Mouse (Mus musculus) kidney, embryonic 16.5 days (tissue): ENCODE measurements around the gene Hist1h2bm. TPM values are rescaled to one million over a fixed set of nuclear protein-coding genes. Genes with fewer than 3 reads are reported as not detected.
"Not testable (repeated sequence)": the region's sequence is repeated elsewhere in the genome, so short reads cannot be mapped to it uniquely, and the experiment has no call there.

ENCODE experiments used
- ATAC-seq: fragments of 200-750 bp; cut with Nextera tagmentation; 2 replicates; pipeline ENCODE4 v1.8.0; 2017; ENCODE audit warnings: moderate TSS enrichment; ENCODE audit not compliant: low FRiP score, low TSS enrichment
- H3K27ac ChIP-seq: fragments of 300-500 bp; sonication (generic); 2 replicates; pipeline ENCODE4 v1.5.1; 2014; ENCODE audit warnings: low read length
- H3K27me3 ChIP-seq: fragments of 300-500 bp; sonication (generic); 2 replicates; pipeline ENCODE4 v1.6.1; 2014; ENCODE audit warnings: low read length, control low read depth, mixed read lengths; ENCODE audit not compliant: insufficient read depth
- H3K36me3 ChIP-seq: fragments of 300-500 bp; sonication (generic); 2 replicates; pipeline ENCODE4 v1.6.1; 2014; ENCODE audit warnings: low read length, control low read depth, mixed read lengths; ENCODE audit not compliant: insufficient read depth
- H3K4me1 ChIP-seq: fragments of 300-500 bp; sonication (generic); 2 replicates; pipeline ENCODE4 v1.6.1; 2014; ENCODE audit warnings: low read length, control low read depth, mixed read lengths; ENCODE audit not compliant: insufficient read depth
- H3K4me2 ChIP-seq: fragments of 300-500 bp; sonication (generic); replicated peaks from 2 replicates; pipeline ENCODE4 v1.6.1; 2014; ENCODE audit warnings: low read depth, low read length
- H3K4me3 ChIP-seq: fragments of 300-500 bp; sonication (generic); 2 replicates; pipeline ENCODE4 v1.5.1; 2014; ENCODE audit warnings: mild to moderate bottlenecking, low read length
- H3K9ac ChIP-seq: fragments of 300-500 bp; sonication (generic); replicated peaks from 2 replicates; pipeline ENCODE4 v1.6.1; 2014; ENCODE audit warnings: low read length
- H3K9me3 ChIP-seq: fragments of 300-500 bp; sonication (generic); 2 replicates; pipeline ENCODE4 v1.6.1; 2016; ENCODE audit warnings: low read length, control low read depth
- WGBS: fragments of 180-500 bp; shearing (Covaris S2); extraction: QIAGEN DNeasy Blood & Tissue Kit; methylation state at CpG from one replicate; pipeline ENCODE4 v1.1.7; 2014; 5-methylcytosine and 5-hydroxymethylcytosine counted together
- polyA plus RNA-seq: library from polyadenylated mRNA; unstranded; fragments of >200 nt; fragmentation: Nextera tagmentation; extraction: Ambion mirVana; gene quantifications from 2 replicates; pipeline ENCODE4 v1.2.1, GENCODE M21; 2015

Gene Hist1h2bm
- polyA plus RNA-seq, 1 experiment from 2014 or later, result 4.3 TPM

DNA sequence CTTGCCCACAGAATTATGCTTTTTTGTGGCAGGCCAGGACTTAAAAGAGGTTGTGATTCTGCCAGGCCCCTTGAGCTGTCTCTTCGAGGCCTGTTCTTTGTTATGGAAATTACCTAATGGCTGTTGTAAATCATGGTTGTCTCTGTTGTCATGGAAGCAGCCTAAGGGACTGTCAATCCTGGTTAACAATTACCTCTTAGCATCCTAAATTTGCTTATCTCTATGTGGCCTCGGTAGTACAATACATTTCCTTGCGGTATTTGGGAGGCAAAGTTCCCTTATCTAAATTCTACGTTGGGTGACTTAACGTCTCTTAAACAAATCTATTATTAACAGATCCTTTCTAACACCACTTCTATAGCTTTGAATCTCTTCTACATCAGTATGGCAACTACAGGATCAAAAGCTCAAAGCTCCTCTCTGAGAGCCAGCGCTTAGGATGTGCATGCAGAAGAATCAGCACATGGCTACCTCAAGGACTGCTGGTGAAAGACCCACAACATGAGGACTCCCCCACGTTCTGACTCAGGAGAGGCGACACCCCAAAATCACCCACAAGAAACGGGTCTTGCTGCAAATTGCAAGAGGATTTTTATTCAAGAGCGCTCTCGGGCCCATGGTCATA lies 6.2 kb downstream of the Hist1h2bm start:
- Histone ChIP-seq H3K36me3 (no peaks in the 10 kb centered on the region), H3K9me3 (no peaks in the 10 kb centered on the region)

DNA sequence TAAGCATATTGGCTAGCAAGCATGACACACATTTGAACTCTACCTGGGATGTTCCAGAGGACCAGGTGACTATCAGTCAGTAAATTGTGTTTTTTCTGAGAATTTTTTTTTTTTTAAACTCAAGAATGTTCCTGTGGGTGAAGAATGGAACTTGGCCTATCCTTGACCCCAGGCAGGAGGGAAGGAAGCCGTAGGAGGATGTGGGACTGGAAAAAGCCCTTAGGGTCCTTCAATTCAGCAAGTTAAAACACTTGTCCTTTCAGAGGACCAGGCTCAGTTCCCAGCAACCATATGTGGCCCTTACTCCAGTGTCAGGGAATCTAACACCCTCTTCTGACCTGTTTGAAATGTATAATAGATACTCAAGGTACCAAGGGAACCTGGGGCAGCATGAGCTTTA lies 7.7 kb downstream of the Hist1h2bm start:
- H3K9me3 ChIP-seq, result no peaks in the 10 kb centered on the region
- no peak overlapping the region for H3K4me2 ChIP-seq
- no peak for ATAC-seq
- H3K4me1 ChIP-seq, result peaks cover 10% of the 10 kb centered on the region; the same call in 1 of the 2 replicates
- no peak overlapping the region for H3K4me3 ChIP-seq
- no peak overlapping the region for H3K9ac ChIP-seq
- no peak overlapping the region for H3K27ac ChIP-seq
- WGBS, result 35% methylated on average over 1 of the region's 1 CpGs
- no peaks in the 10 kb centered on the region for H3K36me3 ChIP-seq
- no peaks in the 10 kb centered on the region for H3K27me3 ChIP-seq

More for the DNA sequence above, 6.2 kb downstream of the Hist1h2bm start:
- no peak overlapping the region for H3K27ac ChIP-seq
- H3K4me3 ChIP-seq, result no peak overlapping the region
- H3K4me1 ChIP-seq, result no peaks in the 10 kb centered on the region
- no peak overlapping the region for H3K4me2 ChIP-seq
- no peak for ATAC-seq
- H3K27me3 ChIP-seq, result no peaks in the 10 kb centered on the region
- 51% methylated on average over 11 of the region's 11 CpGs for WGBS
- no peak overlapping the region for H3K9ac ChIP-seq

DNA sequence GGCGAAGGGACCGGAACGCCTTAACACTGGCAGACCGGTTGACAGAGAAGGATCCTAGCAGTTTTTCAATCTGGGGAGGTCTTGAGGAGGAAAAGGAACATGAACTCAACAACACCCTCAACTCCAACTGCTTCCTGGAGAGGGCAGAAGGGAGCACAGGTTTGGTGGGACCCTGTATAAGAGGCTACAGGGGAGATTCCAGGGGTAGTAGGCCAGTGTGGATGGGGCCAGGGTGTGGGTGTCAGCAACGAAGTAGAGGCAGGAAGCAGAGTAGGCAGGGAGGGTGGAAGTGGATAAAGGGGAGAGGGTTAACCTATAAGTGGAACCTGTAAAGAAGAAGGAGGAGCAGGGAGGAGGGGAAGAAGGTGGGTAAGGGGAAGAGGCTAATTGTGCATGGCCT lies 11.6 kb downstream of the Hist1h2bm start:
- no peaks in the 10 kb centered on the region for H3K9me3 ChIP-seq
- H3K4me1 ChIP-seq, result peaks cover 12% of the 10 kb centered on the region; the same call in 1 of the 2 replicates
- peak overlapping the region; percentile 82 for H3K9ac ChIP-seq
- 70% methylated on average over 5 of the region's 5 CpGs for WGBS
- no peaks in the 10 kb centered on the region for H3K36me3 ChIP-seq
- H3K4me3 ChIP-seq, result no peak overlapping the region
- H3K27me3 ChIP-seq, result no peaks in the 10 kb centered on the region
- H3K27ac ChIP-seq, result peak overlapping the region; percentile 98; the same call in 1 of the 2 replicates
- H3K4me2 ChIP-seq, result no peak overlapping the region
- peak; percentile 14; the same call in 1 of the 2 replicates for ATAC-seq

DNA sequence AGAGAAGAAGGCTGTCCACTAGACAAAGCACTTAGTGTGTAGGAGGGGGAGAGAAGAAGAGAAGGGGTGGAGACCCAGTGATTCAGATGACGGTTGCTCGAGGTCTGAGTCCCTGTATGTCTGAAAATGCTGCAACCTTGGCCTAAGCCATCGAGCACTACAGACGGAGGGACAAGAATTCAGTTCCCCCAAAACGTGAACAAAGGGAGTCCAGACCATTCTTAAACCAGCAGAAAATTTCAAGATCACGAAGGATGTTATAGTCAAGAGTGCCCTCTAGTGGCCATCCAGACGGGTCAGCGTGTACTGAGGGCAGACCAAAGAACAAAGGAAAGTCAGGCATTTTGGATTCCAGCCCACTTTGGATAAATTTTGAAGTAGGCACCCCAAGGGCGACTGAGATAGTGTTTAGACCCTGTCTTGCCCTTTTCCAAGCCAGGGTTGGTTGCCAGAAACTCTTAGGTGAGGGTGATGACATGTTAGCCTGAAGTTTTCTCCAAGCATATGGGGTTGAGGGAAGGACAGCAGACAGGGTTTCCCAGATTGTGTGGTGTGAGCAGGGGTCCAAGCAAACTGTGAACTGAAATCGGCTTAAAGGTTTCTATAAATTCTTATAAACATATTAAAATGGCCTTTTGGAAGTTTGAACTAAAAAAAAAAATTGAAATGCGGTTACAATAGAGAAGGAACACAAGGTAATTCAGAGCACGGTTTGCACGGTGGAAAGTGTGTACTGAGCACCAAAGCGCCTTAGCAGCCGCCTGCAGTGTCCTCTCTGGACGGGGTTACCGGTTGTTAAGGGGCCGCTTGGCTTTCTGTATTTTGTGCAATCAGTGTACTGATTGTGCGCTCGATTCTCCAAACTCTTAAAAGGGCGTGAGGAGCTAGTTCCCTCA lies 12.4 kb downstream of the Hist1h2bm start:
- Histone ChIP-seq H3K4me1 (peaks cover 12% of the 10 kb centered on the region; the same call in 1 of the 2 replicates), H3K9me3 (no peaks in the 10 kb centered on the region), H3K4me2 (peak overlapping the region; percentile 67), H3K27ac (peak overlapping the region; percentile 98), H3K4me3 (peak overlapping the region; percentile 61), H3K27me3 (no peaks in the 10 kb centered on the region), H3K36me3 (no peaks in the 10 kb centered on the region), H3K9ac (peak overlapping the region; percentile 82)
- peak; percentile 85 for ATAC-seq
- WGBS, result under 1% methylated on average over 21 of the region's 21 CpGs

DNA sequence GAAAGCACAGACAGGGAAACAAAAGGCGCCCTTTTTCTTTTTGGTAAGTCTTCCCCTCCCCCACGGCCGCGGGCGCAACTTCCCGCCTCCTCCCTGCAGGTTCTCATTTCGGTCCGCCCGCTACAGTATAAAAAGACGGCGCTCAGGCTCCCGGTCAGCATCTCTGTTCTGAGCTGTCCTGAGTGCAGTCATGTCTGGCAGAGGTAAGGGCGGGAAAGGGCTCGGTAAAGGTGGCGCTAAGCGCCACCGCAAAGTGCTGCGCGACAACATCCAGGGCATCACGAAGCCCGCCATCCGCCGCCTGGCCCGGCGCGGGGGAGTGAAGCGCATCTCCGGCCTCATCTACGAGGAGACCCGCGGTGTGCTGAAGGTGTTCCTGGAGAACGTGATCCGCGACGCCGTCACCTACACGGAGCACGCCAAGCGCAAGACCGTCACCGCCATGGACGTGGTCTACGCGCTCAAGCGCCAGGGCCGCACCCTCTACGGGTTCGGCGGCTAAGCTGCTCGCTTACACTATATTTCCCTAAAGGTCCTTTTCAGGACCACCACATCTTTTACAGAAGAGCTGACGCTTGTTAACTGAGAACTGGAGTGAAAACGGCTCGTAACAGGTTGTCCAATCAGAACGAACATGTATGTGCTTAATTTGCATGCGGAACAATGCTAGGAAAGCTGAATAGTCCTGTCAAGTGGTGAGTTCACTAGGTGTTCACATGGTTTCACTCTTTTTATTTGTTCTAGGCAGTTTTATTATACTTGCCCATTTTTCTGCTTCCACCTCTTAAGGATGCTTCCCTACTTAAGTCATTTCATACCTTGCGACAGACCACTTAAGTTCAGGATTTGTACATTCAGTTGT lies 13.3 kb downstream of the Hist1h2bm start, which contains the start of gene Hist1h4j:
Gene Hist1h4j, plus strand, starts transcription at position 159 of the 862 bp plus-strand sequence.
- Histone ChIP-seq H3K9ac (peak within 1 kb of the TSS; percentile 82), H3K4me3 (peak within 1 kb of the TSS; percentile 61), H3K4me2 (peak within 1 kb of the TSS; percentile 67), H3K4me1 (peaks cover 12% of the 10 kb centered on the region; the same call in 1 of the 2 replicates), H3K27ac (peak within 1 kb of the TSS; percentile 98)
- not testable (repeated sequence) for H3K27me3 ChIP-seq, H3K9me3 ChIP-seq, H3K36me3 ChIP-seq
- under 1% methylated on average over 43 of the region's 56 CpGs for WGBS
- peak; percentile 94 for ATAC-seq

DNA sequence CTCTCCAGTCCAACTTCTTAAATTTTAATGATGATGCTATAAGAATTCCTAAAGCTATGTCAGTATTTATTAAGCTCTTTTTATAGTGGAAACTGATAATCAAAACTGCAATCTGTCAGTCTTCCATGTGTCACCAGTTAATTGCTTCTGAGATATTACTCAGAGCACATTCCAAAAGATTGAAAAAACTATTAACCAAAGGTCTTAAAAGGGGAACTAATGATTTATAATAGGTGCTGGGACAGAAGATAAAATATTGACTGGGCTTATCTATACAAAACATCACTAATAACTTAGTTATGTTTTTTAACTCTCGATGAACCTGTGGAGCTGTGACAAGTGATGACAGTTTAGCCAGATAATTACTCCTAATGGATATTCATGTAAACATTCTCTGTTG lies 23.2 kb downstream of the Hist1h2bm start:
- WGBS, result 79% methylated on average over 1 of the region's 1 CpGs
- H3K9ac ChIP-seq, result no peak overlapping the region
- H3K4me3 ChIP-seq, result no peak overlapping the region
- H3K27me3 ChIP-seq, result no peaks in the 10 kb centered on the region
- ATAC-seq, result no peak
- H3K27ac ChIP-seq, result no peak overlapping the region
- no peaks in the 10 kb centered on the region for H3K9me3 ChIP-seq
- H3K4me2 ChIP-seq, result no peak overlapping the region
- peaks cover 11% of the 10 kb centered on the region; the same call in 1 of the 2 replicates for H3K4me1 ChIP-seq
- no peaks in the 10 kb centered on the region for H3K36me3 ChIP-seq

DNA sequence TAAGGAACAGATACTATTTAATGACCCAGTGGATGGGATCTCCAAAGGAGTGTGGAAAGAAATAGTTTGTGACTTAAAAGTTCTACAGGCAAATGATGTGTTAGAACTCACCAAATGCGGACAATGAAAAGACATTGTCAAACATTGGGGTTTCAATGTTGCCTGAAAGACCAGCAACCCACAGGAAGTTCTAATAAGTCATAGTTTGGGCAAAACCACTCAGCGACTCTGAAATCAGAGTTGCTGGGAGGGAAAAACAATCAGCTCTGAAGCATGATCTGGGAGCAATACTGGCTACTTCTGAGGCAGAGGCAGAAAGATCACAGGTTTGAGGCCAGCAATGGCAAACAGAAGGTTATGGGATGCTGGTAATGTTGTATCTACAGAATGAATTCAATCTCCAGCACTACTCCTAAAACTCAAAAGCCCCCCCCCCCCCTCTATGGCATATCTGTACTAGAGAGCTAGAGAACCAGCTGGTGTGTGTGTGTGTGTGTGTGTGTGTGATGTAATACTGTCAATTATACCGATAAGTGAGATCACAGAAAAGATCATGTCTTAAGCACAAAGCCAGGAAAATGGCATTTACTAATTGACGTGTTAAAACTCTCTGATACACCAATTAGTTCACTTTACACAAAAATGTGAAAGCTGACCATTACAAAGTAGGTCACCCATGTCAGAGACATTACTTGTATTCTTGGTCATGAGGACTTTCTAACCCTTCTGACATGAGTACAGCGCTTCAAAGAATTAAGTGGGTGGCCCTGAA lies 27.7 kb downstream of the Hist1h2bm start:
- peak overlapping the region; percentile 60 for H3K4me3 ChIP-seq
- H3K4me1 ChIP-seq, result peaks cover 28% of the 10 kb centered on the region
- H3K36me3 ChIP-seq, result no peaks in the 10 kb centered on the region
- H3K9ac ChIP-seq, result peak overlapping the region; percentile 78
- no peaks in the 10 kb centered on the region for H3K27me3 ChIP-seq
- no peaks in the 10 kb centered on the region for H3K9me3 ChIP-seq
- peak overlapping the region; percentile 96 for H3K27ac ChIP-seq
- H3K4me2 ChIP-seq, result peak overlapping the region; percentile 83
- no peak for ATAC-seq
- 2% methylated on average over 5 of the region's 5 CpGs for WGBS

DNA sequence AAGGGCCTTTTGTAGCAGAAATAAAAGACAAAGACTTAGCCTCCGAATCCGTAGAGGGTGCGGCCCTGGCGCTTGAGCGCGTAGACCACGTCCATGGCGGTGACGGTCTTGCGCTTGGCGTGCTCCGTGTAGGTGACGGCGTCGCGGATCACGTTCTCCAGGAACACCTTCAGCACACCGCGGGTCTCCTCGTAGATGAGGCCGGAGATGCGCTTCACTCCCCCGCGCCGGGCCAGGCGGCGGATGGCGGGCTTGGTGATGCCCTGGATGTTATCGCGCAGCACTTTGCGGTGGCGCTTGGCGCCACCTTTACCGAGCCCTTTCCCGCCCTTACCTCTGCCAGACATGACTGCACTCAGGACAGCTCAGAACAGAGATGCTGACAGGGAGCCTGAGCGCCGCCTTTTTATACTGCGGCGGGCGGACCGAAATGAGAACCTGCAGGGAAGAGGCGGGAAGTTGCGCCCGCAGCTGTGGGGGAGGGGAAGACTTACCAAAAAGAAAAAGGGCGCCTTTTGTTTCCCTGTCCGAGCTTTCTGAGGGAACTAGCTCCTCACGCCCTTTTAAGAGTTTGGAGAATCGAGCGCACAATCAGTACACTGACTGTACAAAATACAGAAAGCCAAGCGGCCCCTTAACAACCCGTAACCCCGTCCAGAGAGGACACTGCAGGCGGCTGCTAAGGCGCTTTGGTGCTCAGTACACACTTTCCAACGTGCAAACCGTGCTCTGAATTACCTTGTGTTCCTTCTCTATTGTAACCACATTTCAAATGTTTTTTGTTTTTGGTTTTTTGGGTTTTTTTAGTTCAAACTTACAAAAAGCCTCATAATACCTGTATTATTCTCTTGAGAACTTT lies 28.5 kb downstream of the Hist1h2bm start, which contains the start of gene Hist1h4k:
Gene Hist1h4k, minus strand, starts transcription at position 347 of the 859 bp plus-strand sequence.
- H3K27me3 ChIP-seq, H3K9me3 ChIP-seq, H3K36me3 ChIP-seq: not testable (repeated sequence)
- Histone ChIP-seq H3K4me2 (peak within 1 kb of the TSS; percentile 83), H3K4me1 (peaks cover 30% of the 10 kb centered on the region), H3K9ac (peak within 1 kb of the TSS; percentile 78), H3K4me3 (peak within 1 kb of the TSS; percentile 60), H3K27ac (peak within 1 kb of the TSS; percentile 96)
- ATAC-seq, result peak; percentile 84
- WGBS, result under 1% methylated on average over 40 of the region's 56 CpGs
